Mouse (Mus musculus): ENCODE results near the gene Vmn1r204.
"Not testable (repeated sequence)": the region's sequence is repeated elsewhere in the genome, so short reads cannot be mapped to it uniquely, and the experiment has no call there.

The Vmn1r204 gene

DNA sequence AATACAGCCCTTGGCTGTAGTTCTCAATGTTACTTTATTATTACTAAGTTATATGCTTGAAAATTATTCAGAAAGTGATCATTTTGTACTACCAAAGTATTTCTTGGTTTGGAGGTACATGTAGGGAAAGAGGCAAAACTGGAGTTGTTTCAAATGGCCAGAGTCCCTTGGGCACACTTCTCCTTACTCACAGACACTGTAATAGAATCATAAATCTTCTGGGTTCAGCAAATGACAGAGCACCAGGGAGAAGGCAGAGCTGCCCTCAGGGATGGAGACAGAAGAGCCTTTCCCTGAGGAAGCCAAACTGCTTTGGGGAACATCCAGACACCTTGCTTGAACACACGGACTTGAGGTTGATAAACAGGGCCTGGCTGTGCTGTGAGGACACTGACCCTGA, at the start of gene Vmn1r204:
TSS of gene Vmn1r204 (plus strand) at position 301 of the 400 bp plus-strand sequence.
- not testable (repeated sequence) for DNase-seq

DNA sequence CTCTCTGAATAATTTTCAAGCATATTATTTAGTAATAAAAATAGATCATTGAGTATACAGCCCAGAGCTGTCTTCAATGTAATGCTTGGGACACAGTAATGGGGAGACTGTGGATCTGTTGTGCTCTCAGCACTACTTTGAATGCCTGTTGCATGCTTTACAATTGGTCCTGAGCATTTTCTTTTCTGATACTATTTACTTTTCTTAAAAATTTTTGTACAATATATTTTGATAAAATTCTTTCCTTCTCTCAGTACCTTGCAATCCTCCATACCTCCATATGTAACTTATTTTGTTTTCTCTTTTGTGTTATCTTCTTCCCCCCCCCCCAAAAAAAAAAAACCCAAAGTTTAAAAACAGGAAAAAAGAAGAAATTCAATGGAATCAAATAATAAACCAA, 47.7 kb upstream of the Vmn1r204 start, which contains the start of gene Vmn1r202:
TSS of gene Vmn1r202 (minus strand) at position 101 of the 400 bp plus-strand sequence.
- DNase-seq: no peak

DNA sequence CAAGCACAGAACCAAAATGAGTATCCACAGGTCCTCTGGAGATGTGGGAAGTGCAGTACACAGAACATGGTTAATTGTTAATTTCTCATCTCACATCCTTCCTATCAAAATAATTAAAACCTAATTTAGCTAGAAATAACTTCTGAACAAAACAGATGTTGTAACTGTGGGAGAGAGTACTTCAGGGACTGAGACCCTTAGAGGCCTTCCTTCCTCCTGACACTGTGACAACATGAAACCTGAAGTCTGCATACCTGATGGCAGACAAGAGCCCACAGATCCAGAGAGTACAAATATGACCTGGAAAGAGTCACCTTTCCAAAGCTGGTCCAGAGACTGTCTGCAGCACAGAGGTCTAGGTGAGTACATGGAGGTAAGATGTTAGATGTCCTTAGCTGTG, 35.2 kb upstream of the Vmn1r204 start, which contains the start of gene Vmn1r203:
TSS of gene Vmn1r203 (plus strand) at position 301 of the 400 bp plus-strand sequence.
- no peak for DNase-seq

DNA sequence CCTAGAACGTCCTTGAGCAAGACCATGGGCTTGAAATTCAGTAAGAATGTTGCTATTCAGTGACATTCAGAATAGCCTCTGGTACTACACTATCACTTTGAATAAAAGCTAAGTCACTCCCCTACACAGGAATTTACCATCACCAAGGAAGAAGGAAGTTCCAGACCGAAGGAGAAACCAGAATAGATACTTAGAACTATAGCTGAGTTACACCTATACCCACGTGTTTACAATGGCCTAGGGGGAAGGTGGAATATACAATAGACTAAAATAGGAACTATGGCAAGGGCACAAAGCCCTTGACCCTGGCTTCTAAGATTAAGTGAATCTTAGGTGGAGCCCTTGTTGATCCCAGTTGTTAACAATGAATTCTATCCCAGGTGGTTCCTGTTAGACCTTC, 21.9 kb downstream of the Vmn1r204 start:
- DNase-seq: not testable (repeated sequence)

DNA sequence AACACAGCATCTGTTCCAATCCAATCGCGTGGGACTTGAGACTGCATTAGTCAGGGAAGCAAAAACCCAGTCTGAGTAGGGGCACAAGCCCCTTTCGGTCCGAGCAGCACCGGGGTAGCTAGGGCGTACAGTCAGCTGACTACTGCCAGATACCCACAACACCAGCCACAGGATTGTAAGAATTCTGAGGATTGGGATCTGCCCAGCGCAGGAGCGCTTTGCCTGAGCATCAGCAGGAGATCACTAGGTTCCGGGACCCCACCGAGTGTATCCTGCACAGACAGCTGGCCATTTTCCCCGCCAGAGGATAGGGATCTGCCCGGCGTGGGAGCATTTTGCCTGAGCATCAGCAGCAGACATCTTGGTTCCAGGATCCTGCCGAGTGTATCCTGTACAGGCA, 30.3 kb downstream of the Vmn1r204 start:
- not testable (repeated sequence) for DNase-seq

DNA sequence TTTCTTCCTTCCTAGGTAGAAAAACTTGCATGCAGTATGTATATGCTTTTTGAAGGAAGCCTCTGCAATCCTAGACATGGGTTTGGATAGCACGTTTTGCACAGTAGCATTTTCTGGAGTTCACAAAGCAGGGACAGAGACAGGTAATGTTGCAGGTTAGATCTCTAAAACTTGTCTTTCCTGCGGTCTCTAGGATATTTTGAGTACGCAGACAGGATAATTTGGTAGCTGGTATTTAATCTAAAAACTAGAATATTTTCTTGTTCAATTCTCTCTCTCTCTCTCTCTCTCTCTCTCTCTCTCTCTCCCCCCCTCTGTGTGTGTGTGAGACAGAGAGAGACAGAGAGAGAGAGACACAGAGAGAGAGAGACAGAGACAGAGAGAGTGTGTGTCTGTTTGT, 39.9 kb downstream of the Vmn1r204 start, which contains the start of gene Vmn1r205:
TSS of gene Vmn1r205 (minus strand) at position 101 of the 400 bp plus-strand sequence.
- no peak for DNase-seq

Measured in right cerebral cortex, adult 18-20 months (tissue).